Mouse (Mus musculus): Measurements from ENCODE around the gene Fcgr2b. TPM values are rescaled to one million over a fixed set of nuclear protein-coding genes. Genes with fewer than 3 reads are reported as not detected.

The Fcgr2b gene
- polyA plus RNA-seq, 1 experiment from 2014 or later, result 1.8 TPM

- no peak overlapping the region for H3K27ac ChIP-seq
- no peaks in the 10 kb centered on the region for H3K9me3 ChIP-seq
- no peaks in the 10 kb centered on the region for H3K27me3 ChIP-seq (replicated peaks)
- no peak overlapping the region for H3K9ac ChIP-seq
- H3K4me3 ChIP-seq, result no peak overlapping the region
- WGBS, result 84% methylated on average over 2 of the region's 2 CpGs
- H3K4me2 ChIP-seq, result no peak overlapping the region
- no peaks in the 10 kb centered on the region for H3K4me1 ChIP-seq
- no peak for ATAC-seq (replicated peaks)
- no peaks in the 10 kb centered on the region for H3K36me3 ChIP-seq (replicated peaks)
Measured at GRCm38 (mm10) chr1:170934383-170934782, 42.0 kb downstream of the Fcgr2b start.

GRCm38 (mm10) chr1:170933940-170934339, 42.4 kb downstream of the Fcgr2b start:
- Histone ChIP-seq H3K9me3 (no peaks in the 10 kb centered on the region), H3K4me1 (no peaks in the 10 kb centered on the region), H3K27me3 (replicated peaks) (no peaks in the 10 kb centered on the region), H3K27ac (no peak overlapping the region), H3K9ac (no peak overlapping the region), H3K4me3 (no peak overlapping the region), H3K36me3 (replicated peaks) (no peaks in the 10 kb centered on the region), H3K4me2 (no peak overlapping the region)
- 80% methylated on average over 1 of the region's 1 CpGs for WGBS
- ATAC-seq (replicated peaks), result no peak

GRCm38 (mm10) chr1:170933386-170933920, 42.9 kb downstream of the Fcgr2b start:
- Histone ChIP-seq H3K27me3 (replicated peaks) (no peaks in the 10 kb centered on the region), H3K36me3 (replicated peaks) (no peaks in the 10 kb centered on the region), H3K4me3 (no peak overlapping the region), H3K9me3 (no peaks in the 10 kb centered on the region), H3K9ac (no peak overlapping the region), H3K27ac (no peak overlapping the region), H3K4me1 (no peaks in the 10 kb centered on the region), H3K4me2 (no peak overlapping the region)
- no peak for ATAC-seq (replicated peaks)
- WGBS, result 77% methylated on average over 6 of the region's 6 CpGs

GRCm38 (mm10) chr1:170932043-170932442, 44.3 kb downstream of the Fcgr2b start:
- Histone ChIP-seq H3K4me1 (no peaks in the 10 kb centered on the region), H3K4me3 (no peak overlapping the region), H3K9me3 (no peaks in the 10 kb centered on the region), H3K27ac (no peak overlapping the region), H3K9ac (no peak overlapping the region), H3K4me2 (no peak overlapping the region), H3K36me3 (replicated peaks) (no peaks in the 10 kb centered on the region), H3K27me3 (replicated peaks) (no peaks in the 10 kb centered on the region)
- ATAC-seq (replicated peaks), result no peak
- 92% methylated on average over 3 of the region's 3 CpGs for WGBS

GRCm38 (mm10) chr1:170929245-170929644, 47.1 kb downstream of the Fcgr2b start:
- 80% methylated on average over 4 of the region's 4 CpGs for WGBS
- H3K4me2 ChIP-seq, result no peak overlapping the region
- ATAC-seq (replicated peaks), result no peak

GRCm38 (mm10) chr1:170928467-170928866, 47.9 kb downstream of the Fcgr2b start:
- Histone ChIP-seq H3K4me2 (no peak overlapping the region), H3K27me3 (replicated peaks) (no peaks in the 10 kb centered on the region), H3K4me1 (no peaks in the 10 kb centered on the region), H3K9me3 (no peaks in the 10 kb centered on the region), H3K9ac (no peak overlapping the region), H3K4me3 (no peak overlapping the region), H3K36me3 (replicated peaks) (no peaks in the 10 kb centered on the region), H3K27ac (no peak overlapping the region)
- no peak for ATAC-seq (replicated peaks)
- 81% methylated on average over 2 of the region's 2 CpGs for WGBS

More at GRCm38 (mm10) chr1:170929245-170929644, 47.1 kb downstream of the Fcgr2b start:
- Histone ChIP-seq H3K4me3 (no peak overlapping the region), H3K4me1 (no peaks in the 10 kb centered on the region), H3K27ac (no peak overlapping the region), H3K27me3 (replicated peaks) (no peaks in the 10 kb centered on the region), H3K9ac (no peak overlapping the region), H3K36me3 (replicated peaks) (no peaks in the 10 kb centered on the region), H3K9me3 (no peaks in the 10 kb centered on the region)

GRCm38 (mm10) chr1:170927378-170927777, 49.0 kb downstream of the Fcgr2b start, which contains the start of gene Fcrla:
Gene Fcrla, minus strand, starts transcription at chr1:170927583.
- Histone ChIP-seq H3K4me3 (no peak within 1 kb of the TSS), H3K36me3 (replicated peaks) (no peaks in the 10 kb centered on the region), H3K9me3 (no peaks in the 10 kb centered on the region), H3K4me1 (no peaks in the 10 kb centered on the region), H3K9ac (no peak within 1 kb of the TSS), H3K27ac (no peak within 1 kb of the TSS), H3K27me3 (replicated peaks) (no peaks in the 10 kb centered on the region), H3K4me2 (no peak within 1 kb of the TSS)
- WGBS, result 81% methylated on average over 3 of the region's 3 CpGs
- ATAC-seq (replicated peaks), result no peak

- no peak for ATAC-seq (replicated peaks)
- no peaks in the 10 kb centered on the region for H3K9me3 ChIP-seq
- 65% methylated on average over 6 of the region's 6 CpGs for WGBS
Measured at GRCm38 (mm10) chr1:170926941-170927340, 49.4 kb downstream of the Fcgr2b start.

GRCm38 (mm10) chr1:170924485-170924884, 51.9 kb downstream of the Fcgr2b start:
- no peaks in the 10 kb centered on the region for H3K9me3 ChIP-seq
- 87% methylated on average over 6 of the region's 6 CpGs for WGBS
- no peak overlapping the region for H3K4me2 ChIP-seq
- ATAC-seq (replicated peaks), result no peak
- no peaks in the 10 kb centered on the region for H3K36me3 ChIP-seq (replicated peaks)
- no peaks in the 10 kb centered on the region for H3K4me1 ChIP-seq
- H3K9ac ChIP-seq, result no peak overlapping the region
- no peak overlapping the region for H3K4me3 ChIP-seq
- H3K27ac ChIP-seq, result no peak overlapping the region
- no peaks in the 10 kb centered on the region for H3K27me3 ChIP-seq (replicated peaks)

More at GRCm38 (mm10) chr1:170926941-170927340, 49.4 kb downstream of the Fcgr2b start:
- no peak overlapping the region for H3K4me3 ChIP-seq
- H3K36me3 ChIP-seq (replicated peaks), result no peaks in the 10 kb centered on the region
- no peak overlapping the region for H3K9ac ChIP-seq
- H3K4me2 ChIP-seq, result no peak overlapping the region
- no peak overlapping the region for H3K27ac ChIP-seq
- no peaks in the 10 kb centered on the region for H3K4me1 ChIP-seq
- no peaks in the 10 kb centered on the region for H3K27me3 ChIP-seq (replicated peaks)

- H3K9me3 ChIP-seq, result no peaks in the 10 kb centered on the region
- no peak for ATAC-seq (replicated peaks)
- no peak overlapping the region for H3K4me2 ChIP-seq
- no peak overlapping the region for H3K9ac ChIP-seq
- H3K27me3 ChIP-seq (replicated peaks), result no peaks in the 10 kb centered on the region
- no peak overlapping the region for H3K4me3 ChIP-seq
- H3K36me3 ChIP-seq (replicated peaks), result no peaks in the 10 kb centered on the region
- H3K4me1 ChIP-seq, result no peaks in the 10 kb centered on the region
- 95% methylated on average over 8 of the region's 8 CpGs for WGBS
- no peak overlapping the region for H3K27ac ChIP-seq
Measured at GRCm38 (mm10) chr1:170919308-170919707, 57.0 kb downstream of the Fcgr2b start.

GRCm38 (mm10) chr1:170915657-170916056, 60.7 kb downstream of the Fcgr2b start:
- ATAC-seq (replicated peaks), result no peak
- H3K4me2 ChIP-seq, result no peak overlapping the region
- no peak overlapping the region for H3K9ac ChIP-seq
- no peak overlapping the region for H3K27ac ChIP-seq
- no peak overlapping the region for H3K4me3 ChIP-seq
- WGBS, result 79% methylated on average over 5 of the region's 5 CpGs
- H3K36me3 ChIP-seq (replicated peaks), result no peaks in the 10 kb centered on the region
- no peaks in the 10 kb centered on the region for H3K27me3 ChIP-seq (replicated peaks)
- H3K9me3 ChIP-seq, result no peaks in the 10 kb centered on the region
- no peaks in the 10 kb centered on the region for H3K4me1 ChIP-seq

GRCm38 (mm10) chr1:170912891-170913615, 63.3 kb downstream of the Fcgr2b start, which contains the start of gene Fcrlb:
Gene Fcrlb, minus strand, starts transcription at chr1:170912941.
- no peak for ATAC-seq (replicated peaks)
- peaks cover 8% of the 10 kb centered on the region for H3K4me1 ChIP-seq
- 56% methylated on average over 5 of the region's 5 CpGs for WGBS
- no peaks in the 10 kb centered on the region for H3K36me3 ChIP-seq (replicated peaks)
- H3K4me2 ChIP-seq, result no peak within 1 kb of the TSS
- no peak within 1 kb of the TSS for H3K4me3 ChIP-seq
- H3K9ac ChIP-seq, result no peak within 1 kb of the TSS
- peaks cover 12% of the 10 kb centered on the region for H3K27me3 ChIP-seq (replicated peaks)
- no peaks in the 10 kb centered on the region for H3K9me3 ChIP-seq
- no peak within 1 kb of the TSS for H3K27ac ChIP-seq
